Mouse (Mus musculus): ENCODE measurements around the gene Dapk3.
"Not testable (repeated sequence)": the region's sequence is repeated elsewhere in the genome, so short reads cannot be mapped to it uniquely, and the experiment has no call there.

The Dapk3 gene

GRCm38 (mm10) chr10:81145778-81146177 is 37.0 kb upstream of the Dapk3 start:
- peak; percentile 62 for DNase-seq (ENCODE audit: low spot score)

GRCm38 (mm10) chr10:81146296-81146695 is 36.5 kb upstream of the Dapk3 start:
- DNase-seq (ENCODE audit: low spot score): no peak

- no peak for DNase-seq (ENCODE audit: low spot score)
These were observed 31.5 kb upstream of the Dapk3 start for GRCm38 (mm10) chr10:81151261-81151660.

DNA sequence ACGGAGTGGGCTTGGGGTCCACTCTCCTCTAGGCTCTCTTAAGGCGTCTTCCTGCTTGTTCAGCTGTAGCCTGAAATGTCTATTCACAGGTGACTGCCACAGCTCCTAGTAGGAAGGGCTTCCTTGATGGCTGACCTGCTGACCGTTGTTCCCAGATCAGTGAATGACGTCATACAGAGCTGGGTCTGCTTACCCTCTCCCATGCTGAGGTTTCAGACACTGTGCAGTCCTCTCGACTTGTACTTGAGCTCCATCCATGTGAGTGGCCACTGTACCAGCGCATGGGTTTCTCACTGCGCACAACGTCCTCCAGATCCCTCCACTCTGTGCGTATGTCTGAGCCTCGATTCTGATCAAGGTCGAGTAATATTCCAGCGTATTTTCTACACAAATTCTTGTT is 30.2 kb upstream of the Dapk3 start:
- DNase-seq (ENCODE audit: low spot score): peak; percentile 58

GRCm38 (mm10) chr10:81154313-81154712 is 28.5 kb upstream of the Dapk3 start:
- no peak for DNase-seq (ENCODE audit: low spot score)

- DNase-seq (ENCODE audit: low spot score): peak; percentile 73
These were observed 28.1 kb upstream of the Dapk3 start for GRCm38 (mm10) chr10:81154736-81155135.

DNA sequence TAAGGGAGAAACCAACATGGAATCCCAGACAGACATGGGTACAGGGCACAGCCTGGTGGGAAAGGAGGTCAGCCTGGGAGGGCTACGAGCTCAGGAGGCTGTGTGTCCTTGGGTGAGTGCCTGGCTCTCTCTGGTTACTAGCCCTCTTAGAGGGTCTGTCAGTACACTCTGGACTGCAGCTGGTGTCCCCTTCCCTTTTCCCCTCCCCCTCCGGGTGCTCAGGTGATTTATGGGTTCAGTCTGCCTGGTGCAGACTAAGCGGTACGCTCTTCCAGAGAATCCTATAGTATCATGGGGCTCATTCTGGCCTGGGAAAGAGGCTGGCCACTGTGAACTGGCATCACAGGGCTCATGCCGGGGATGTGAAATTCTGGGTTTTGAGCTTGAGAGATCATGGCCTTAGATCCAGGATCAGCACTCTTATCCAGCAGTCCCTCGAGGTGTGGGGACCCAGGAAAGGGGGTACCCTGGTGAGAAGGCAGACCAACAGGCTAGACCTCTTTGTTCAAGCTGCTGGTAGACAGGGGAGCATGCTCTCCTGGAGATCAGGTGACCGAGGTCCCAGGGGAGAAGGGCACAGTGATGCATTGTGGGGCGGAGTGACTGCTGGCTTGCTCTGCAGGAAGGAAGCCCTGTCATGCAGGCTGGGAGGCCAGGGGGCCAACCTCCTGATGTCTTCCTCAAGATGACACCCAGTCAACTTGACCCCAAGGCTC is 21.0 kb upstream of the Dapk3 start:
- no peak for DNase-seq (ENCODE audit: low spot score)

- no peak for DNase-seq (ENCODE audit: low spot score)
These were observed 20.5 kb upstream of the Dapk3 start for GRCm38 (mm10) chr10:81162318-81162652.

DNA sequence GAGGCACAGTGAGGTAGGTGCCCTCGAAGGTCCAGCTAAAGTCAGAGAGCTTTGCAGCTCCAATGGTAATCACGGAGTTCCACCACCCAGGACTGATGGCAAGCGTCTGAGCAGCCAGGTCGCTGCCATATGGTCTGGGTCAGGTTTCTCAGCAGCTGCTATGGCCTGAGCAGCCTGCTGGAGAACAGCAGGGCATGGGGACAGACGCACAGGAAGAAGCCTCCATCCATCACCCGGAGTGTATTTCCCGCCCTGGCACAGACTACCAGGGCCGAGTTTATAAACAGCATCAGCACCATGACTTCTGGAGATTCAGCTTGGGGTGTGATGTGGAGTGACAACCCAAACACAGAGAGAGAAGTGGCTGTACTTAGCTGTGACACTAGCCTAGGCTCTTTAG is 17.7 kb upstream of the Dapk3 start:
- no peak for DNase-seq (ENCODE audit: low spot score)

DNA sequence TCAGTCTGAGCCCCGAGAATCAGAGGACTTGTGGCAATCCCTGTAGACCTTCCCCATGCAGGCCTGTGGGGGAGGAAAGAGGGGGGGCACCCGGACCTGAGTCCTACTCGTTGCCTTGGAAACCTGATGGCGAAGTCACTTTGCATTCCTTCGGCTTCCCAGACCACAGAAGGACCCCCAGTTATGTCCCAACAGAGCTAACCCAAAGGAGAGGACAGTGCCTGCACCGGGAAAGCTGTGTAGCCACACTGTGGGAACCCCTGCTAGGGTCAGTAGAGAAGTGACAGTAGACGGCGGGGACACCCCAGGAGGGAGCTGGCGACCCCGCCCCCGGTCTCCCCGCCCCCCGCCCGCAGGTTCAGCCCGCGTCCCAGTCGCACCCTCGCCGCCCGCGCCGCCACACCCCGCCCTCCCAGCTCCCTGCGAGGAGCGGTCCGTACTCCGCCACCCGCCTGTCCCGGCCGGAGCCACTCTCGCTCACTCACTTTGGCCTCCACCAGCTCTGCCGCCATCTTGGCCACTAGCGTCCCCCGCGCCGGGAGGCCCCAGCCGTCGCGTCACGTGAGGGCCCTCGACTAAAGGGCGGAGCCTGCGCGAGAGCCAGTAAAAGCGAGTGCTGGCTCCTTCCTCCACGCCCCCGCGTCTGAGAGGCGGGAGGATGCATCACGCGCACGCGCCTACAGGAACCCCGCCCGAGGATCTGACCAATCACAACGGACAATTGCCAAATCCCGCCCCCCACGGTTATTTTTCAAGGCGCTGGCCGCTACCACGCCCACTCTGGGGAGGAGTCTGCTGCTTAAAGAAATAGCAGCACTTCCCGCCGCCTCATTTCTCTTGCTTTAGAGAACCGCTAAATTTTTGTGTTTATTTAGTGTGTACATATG is 15.4 kb upstream of the Dapk3 start, which contains the start of gene Pias4:
Gene Pias4, minus strand, starts transcription at position 724 of the 887 bp plus-strand sequence.
- DNase-seq (ENCODE audit: low spot score): peak; percentile 100

- DNase-seq (ENCODE audit: low spot score): no peak
These were observed 14.7 kb upstream of the Dapk3 start for GRCm38 (mm10) chr10:81168087-81168431.

DNA sequence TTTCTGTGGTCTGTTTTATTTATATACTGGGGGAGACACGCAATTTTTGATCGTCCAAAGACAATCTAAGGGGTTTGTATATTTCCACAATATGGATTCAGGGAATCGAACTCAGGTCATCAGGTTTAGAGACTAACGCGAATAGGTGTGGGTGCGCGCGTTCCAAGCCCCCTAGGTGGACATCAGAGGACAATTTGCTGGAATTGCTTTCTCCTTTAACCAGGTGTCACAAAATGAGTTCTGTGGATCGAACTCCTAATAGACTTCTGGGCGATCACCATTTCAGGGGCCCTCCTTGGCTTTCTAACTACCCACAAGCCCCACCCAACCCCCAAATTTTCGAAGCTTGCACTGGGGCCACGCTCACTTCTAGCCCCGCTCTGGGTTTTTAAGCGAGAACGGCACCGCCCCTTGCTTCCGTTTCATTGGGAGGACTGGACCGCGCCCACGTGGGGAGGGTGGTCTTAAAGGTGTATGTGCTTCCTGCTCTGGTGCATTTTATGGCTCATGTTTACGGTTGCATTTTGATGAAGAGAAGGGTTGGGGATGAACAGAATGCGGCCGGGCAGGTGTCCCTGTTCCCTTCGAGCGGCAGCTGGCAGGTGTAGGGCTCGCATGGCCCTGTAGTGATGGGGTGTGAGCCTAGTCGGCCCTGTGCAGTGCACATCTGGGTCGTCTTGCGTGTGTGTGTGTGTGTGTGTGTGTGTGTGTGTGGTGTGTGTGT is 14.1 kb upstream of the Dapk3 start:
- peak; percentile 87 for DNase-seq (ENCODE audit: low spot score)

DNA sequence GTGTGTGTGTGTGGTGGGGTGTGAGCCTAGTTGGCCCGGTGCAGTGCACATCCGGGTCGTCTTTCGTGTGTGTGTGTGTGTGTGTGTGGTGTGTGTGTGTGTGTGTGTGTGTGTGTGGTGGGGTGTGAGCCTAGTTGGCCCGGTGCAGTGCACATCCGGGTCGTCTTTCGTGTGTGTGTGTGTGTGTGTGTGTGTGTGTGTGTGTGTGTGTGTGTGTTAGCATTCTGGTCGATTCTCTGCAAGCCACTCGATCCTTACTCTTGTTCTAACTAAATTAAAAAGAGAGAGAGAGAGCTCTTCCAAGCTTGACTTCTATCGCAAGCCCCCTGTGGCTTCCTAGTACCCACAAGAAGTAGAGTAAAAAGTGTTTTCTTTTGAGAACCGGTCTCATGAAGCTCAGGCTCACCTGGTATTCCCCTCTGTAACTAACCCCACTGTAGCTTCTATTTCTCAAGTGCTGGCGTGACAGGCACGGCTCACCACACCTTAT is 13.3 kb upstream of the Dapk3 start:
- peak; percentile 61 for DNase-seq (ENCODE audit: low spot score)

DNA sequence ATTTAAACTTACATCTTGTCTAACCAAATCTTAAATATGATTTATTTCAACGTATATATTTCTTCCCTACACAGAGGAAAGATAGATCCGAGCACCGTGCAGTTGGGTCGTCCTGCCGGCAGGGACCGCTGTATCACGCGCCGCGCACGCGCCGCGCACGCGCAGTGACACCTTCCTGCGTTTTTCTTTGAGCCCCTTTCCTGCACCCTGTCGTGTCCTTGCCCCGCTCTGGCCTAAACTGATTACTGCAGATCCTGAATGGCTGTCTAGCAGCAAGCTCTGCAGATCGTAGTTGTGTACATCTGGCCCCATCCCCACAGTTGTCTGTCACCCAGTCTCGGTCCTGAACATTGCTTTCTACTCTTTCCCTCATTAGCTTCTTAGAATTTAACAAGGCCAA is 9.7 kb upstream of the Dapk3 start:
- DNase-seq (ENCODE audit: low spot score): no peak

GRCm38 (mm10) chr10:81174617-81175344 is 8.0 kb upstream of the Dapk3 start:
- peak; percentile 94 for DNase-seq (ENCODE audit: low spot score)

DNA sequence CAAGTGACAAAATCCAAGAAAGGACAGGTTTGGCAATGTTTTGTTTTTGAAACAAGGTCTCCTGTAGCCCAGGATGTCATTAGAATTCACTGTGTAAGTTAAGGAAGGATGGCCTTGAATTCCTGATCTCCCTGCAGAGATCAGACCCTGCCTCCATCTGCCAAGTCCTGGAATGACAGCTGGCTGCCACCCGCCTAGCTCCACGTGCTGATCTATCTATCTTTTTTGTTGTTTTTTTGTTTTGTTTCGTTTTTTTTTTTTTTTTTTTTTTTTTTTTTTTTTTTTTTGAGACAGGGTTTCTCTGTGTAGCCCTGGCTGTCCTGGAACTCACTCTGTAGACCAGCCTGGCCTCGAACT is 7.5 kb upstream of the Dapk3 start:
- DNase-seq (ENCODE audit: low spot score): not testable (repeated sequence)

- DNase-seq (ENCODE audit: low spot score): no peak
These were observed 6.8 kb upstream of the Dapk3 start for GRCm38 (mm10) chr10:81175936-81176465.

DNA sequence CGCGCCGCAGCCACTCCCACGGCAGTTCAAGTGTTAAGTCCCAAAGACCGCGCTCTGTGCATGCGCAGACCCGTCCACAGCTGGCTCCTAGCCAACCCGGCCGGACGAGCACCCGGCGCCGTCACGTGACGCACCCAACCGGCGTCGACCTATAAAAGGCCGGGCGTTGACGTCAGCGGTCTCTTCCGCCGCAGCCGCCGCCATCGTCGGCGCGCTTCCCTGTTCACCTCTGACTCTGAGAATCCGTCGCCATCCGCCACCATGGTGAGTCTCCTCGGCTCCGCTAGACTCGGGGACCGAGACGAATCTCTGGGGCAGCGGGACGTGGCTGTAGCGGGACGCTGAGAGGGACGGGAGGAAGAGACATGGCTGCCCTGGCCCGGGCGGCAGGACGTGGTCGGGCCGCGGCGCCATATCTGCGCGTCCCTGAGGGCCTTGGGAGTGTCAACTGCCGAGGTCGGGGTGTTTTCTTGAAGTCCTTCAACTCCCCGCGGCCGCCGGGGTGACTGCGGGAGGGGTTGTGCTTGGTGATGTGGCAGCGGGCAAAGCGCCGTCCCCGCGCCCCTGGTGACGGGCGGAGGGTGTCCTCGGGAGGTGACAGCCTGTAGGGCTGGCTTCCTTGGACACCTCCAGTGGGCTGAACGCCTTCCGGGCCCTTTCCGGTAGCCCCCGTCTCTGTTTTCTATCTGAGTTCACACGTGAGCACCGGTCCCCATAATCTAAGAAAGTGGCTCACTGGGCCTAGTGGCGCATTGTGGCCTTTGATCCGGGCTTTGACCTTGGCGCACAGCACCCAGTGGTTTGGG is 6.1 kb upstream of the Dapk3 start, which contains the start of gene Eef2:
Gene Eef2, plus strand, starts transcription at position 166 of the 806 bp plus-strand sequence.
- peak; percentile 99 for DNase-seq (ENCODE audit: low spot score)

- peak; percentile 63 for DNase-seq (ENCODE audit: low spot score)
These were observed 5.3 kb upstream of the Dapk3 start for GRCm38 (mm10) chr10:81177491-81177925.

DNA sequence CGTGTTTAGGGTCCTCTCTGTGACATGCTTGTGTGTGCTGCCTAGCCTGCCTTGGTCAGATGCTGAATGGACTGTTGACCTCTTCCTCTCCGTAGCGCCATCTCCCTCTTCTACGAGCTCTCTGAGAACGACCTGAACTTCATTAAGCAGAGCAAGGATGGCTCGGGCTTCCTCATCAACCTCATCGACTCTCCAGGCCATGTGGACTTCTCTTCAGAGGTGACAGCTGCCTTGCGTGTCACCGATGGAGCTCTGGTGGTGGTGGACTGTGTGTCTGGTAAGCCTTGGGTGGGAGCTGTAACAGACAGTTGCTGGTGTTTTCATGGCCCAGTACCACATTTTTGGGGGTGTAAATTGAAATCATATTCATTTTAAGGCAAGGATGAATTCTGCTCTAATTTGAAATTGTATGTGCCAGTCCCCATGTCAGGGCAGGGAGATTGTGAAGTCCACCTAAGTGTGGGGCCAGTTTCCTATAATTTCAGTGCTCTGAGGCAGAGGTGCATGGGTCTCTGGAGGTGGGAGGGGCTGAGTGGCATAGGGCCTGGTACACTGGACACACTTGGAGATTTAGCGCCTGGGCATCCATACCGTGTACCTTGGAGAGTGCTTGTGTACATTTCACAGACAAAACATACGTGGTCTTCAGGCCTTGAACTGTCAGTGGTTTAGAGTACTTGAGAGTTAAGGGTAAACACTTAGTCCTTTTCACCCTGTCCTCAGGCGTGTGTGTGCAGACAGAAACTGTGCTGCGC is 4.7 kb upstream of the Dapk3 start:
- peak; percentile 42 for DNase-seq (ENCODE audit: low spot score)

All from MN1 (cell line).